Mouse (Mus musculus): ENCODE measurements around the gene En1.

The En1 gene

GRCm38 (mm10) chr1:120602031-120602730 is at the start of gene En1:
Gene En1 (plus strand): TSS chr1:120602418.
- in situ Hi-C loops (cut with MboI; ENCODE audit: unreplicated experiment in 2 of 2) = no loop called here

DNA sequence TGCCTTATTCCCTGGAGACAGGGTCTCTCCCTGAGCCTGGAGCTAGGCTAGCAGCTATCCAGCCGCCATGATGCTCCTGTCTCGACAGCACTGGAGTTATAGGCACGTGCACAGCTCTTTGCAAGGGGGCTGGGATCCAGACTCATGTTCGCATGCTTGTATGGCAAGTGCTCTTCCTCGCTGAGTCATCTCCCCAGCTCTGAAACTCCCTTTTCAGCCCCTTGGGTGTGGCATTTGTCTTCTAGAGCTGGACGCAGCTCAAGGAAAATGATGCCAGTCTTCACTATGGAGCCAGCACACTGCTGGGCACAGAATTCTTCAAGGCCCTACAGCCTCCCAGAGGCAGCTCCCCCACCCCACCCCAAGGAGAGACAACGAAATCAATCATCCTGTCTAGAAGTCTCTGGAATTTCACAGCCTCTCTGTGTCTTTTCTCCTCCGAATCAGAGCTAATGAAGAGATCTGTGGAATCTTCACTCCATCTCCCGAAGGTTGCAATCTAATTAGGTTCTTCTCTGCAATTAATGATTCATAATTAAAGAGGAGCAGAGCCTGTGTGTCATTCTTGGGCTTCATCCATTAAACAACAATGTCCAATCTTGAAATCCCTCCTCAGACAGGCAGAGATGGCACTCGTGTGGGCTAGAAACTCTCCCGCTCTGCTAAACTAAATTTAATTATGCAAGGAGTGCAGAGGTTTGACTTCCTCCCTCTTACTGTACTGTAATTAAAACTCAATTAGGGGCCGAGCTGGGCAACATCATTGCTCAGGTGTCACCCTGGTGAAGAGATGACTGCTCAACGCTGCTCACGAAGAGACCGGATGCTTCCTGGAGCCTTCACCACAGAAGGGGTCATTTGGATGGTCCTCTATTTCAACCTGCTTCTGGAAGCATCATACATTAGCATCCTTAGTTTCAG is 45.0 kb upstream of the En1 start:
- in situ Hi-C loops (cut with MboI; ENCODE audit: unreplicated experiment in 2 of 2) = loop anchor here (10.0 to 25.0 kb wide), 2 partner anchors 520 to 532 kb away; no protein-coding TSS in a partner anchor

GRCm38 (mm10) chr1:120558341-120559285 is 43.6 kb upstream of the En1 start:
- in situ Hi-C loops (cut with MboI; ENCODE audit: unreplicated experiment in 2 of 2) = loop anchor here (10.0 to 25.0 kb wide), 2 partner anchors 521 to 534 kb away; no protein-coding TSS in a partner anchor

DNA sequence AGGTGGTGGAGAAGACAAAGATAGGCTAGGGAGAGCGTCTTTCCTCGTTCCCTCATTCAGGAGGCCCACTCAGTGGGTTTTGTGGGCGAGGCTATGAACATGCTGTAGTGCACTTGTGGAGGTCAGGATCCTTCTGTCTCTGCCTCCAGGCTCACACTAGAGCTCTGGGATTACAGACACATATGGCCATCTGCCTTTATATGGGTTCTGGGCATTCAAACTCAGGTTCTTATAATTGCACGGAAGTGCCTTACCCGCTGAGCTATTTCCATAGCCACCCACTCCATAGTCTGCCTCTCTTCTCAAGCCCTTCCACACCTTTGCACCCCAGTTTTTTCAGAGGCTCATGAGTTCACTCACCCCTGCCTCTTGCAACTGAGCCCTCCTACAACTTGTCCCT is 42.3 kb upstream of the En1 start:
- in situ Hi-C loops (cut with MboI; ENCODE audit: unreplicated experiment in 2 of 2) = loop anchor here (10.0 to 25.0 kb wide), 2 partner anchors 523 to 535 kb away; no protein-coding TSS in a partner anchor

- in situ Hi-C loops (cut with MboI; ENCODE audit: unreplicated experiment in 2 of 2) = loop anchor here in 1 of 2 experiments (25.0 kb wide), 1 partner anchor 606 kb away; no protein-coding TSS in a partner anchor
These were observed 20.9 kb upstream of the En1 start for GRCm38 (mm10) chr1:120581306-120581705.

- in situ Hi-C loops (cut with MboI; ENCODE audit: unreplicated experiment in 2 of 2) = loop anchor here in 1 of 2 experiments (25.0 kb wide), 1 partner anchor 602 kb away; no protein-coding TSS in a partner anchor
These were observed 16.7 kb upstream of the En1 start for GRCm38 (mm10) chr1:120585481-120585880.

GRCm38 (mm10) chr1:120586500-120587110 is 15.6 kb upstream of the En1 start:
- in situ Hi-C loops (cut with MboI; ENCODE audit: unreplicated experiment in 2 of 2) = loop anchor here in 1 of 2 experiments (25.0 kb wide), 1 partner anchor 601 kb away; no protein-coding TSS in a partner anchor

DNA sequence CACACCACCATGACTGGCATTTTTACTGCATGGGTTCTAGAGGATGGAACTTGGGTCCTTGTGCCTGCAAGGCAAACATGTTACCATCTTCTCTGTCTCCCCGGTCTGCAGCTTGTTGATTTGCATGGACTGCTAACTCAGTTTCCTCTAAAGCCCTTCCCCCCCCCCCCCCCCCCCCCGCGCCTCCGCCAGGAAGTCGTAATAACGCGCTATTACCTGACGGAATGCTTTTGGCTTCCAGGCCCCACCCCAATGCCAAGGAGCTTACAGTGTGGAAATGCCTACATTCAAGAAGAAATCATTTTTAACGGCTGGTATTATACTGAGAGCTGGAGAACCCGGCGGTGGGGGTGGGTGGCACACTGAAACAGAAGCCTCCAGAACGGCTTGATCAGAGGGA is 14.8 kb upstream of the En1 start:
- in situ Hi-C loops (cut with MboI; ENCODE audit: unreplicated experiment in 2 of 2) = loop anchor here in 1 of 2 experiments (25.0 kb wide), 1 partner anchor 600 kb away; no protein-coding TSS in a partner anchor

DNA sequence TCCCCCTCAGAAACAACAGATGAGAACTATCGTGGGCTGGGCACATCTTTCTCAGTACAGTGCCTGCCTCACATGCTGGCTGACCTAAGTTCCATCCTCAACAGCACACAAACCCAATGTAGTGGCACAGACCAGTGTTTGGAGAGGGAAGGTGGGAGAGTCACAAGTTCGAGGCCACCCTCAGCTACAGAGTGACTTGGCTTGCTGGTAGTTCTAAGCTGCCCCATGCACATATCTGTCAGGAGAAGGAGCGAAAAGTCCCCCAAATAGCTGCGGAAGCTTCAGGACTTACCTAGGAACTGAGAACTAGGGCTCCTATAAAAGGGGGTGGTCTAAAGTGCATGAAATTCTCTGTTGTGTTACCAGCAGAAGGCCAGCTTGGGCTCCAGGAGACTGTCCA is 14.3 kb upstream of the En1 start:
- in situ Hi-C loops (cut with MboI; ENCODE audit: unreplicated experiment in 2 of 2) = loop anchor here in 1 of 2 experiments (25.0 kb wide), 1 partner anchor 599 kb away; no protein-coding TSS in a partner anchor

DNA sequence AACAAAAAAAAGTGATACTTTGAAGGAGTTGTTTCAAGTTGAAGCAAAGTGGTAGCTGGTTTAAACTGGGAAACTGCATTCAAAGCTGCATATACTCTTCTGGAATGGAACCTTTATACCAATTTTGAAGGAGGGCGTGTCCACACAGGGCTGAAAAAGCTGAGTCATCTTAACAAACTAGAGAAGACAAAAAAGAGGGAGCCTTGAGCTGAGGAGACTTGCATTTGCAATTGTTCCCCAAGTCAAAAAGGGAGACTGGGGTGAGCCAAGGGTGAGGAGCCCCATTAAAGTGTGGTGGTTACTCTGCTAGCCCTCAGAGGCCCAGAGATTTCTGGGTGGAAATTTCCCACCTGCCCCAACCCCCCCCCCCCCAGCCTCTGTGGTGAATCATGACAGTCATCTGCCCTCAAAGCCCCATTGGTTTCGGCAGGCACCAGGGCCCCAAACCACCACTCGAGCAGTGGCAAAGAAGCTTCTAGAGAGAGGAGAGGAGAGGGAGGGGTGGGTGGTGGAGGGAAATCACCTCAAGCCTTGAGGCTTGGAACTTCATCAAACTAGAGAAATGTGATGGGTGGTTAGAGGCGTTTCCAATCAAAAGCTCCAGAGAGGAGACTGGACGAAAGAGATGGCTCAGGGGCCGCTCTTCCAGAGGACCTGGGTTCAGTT is 13.7 kb upstream of the En1 start:
- in situ Hi-C loops (cut with MboI; ENCODE audit: unreplicated experiment in 2 of 2) = loop anchor here in 1 of 2 experiments (25.0 kb wide), 1 partner anchor 599 kb away; no protein-coding TSS in a partner anchor

DNA sequence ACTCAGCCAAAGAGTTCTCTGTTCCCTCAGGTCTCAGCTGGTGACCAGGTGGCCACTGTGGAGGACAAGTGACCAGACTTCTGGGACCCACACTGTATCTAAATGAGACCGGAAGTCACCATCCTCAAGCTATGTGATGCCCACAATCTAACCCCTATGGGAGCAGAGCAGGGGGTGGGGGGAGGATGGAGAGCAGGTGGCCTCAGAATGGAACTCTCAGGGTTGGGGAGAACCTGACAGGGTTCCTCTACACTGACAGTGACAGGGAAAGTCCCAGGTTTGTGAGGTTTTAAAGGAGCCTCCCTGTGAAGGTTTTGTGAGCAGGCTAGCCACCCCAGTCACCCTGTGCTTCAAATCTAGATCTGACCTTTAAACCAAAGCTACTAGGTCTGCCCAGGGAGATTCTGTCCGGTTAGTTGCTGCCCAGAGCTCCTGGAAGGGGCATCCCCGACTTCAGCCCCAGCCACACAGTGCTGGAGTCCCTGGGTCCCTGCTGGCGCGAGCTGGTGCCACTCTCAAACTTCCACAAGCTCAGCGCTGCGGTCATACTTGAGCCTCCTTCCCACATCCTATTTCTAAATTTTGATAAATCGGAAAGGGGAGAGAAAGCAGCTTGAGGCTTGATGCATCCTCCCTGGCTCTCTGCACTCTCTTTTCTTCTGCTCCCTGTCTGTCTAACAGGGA is 8.8 kb upstream of the En1 start:
- in situ Hi-C loops (cut with MboI; ENCODE audit: unreplicated experiment in 2 of 2) = loop anchor here (5.0 to 25.0 kb wide), 3 partner anchors 594 to 811 kb away; no protein-coding TSS in a partner anchor

GRCm38 (mm10) chr1:120594603-120595002 is 7.6 kb upstream of the En1 start:
- in situ Hi-C loops (cut with MboI; ENCODE audit: unreplicated experiment in 2 of 2) = loop anchor here (5.0 to 25.0 kb wide), 3 partner anchors 593 to 810 kb away; no protein-coding TSS in a partner anchor

- in situ Hi-C loops (cut with MboI; ENCODE audit: unreplicated experiment in 2 of 2) = loop anchor here (10.0 to 25.0 kb wide), 2 partner anchors 592 to 809 kb away; no protein-coding TSS in a partner anchor
These were observed 6.6 kb upstream of the En1 start for GRCm38 (mm10) chr1:120595471-120596240.

DNA sequence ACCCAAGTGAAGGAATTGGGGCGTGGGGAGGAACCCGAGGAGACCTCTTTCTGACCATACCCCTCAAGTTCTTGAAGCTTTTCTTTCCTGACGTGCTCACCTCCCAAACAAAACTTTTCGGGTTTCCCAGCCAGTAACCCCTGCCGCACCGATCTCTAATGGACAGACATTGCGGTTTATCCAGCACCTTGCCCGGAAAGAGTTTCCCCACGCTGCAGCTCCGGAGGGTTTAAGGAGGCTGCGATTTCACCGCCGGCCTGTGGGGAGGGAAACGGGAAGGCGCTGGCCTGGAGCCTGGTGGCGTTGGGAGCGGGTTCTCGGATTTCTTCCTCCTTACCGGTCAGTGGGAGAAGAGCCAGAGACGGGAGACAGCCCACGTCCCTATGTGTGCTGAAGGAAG is 5.9 kb upstream of the En1 start:
- in situ Hi-C loops (cut with MboI; ENCODE audit: unreplicated experiment in 2 of 2) = loop anchor here (10.0 to 25.0 kb wide), 2 partner anchors 591 to 808 kb away; no protein-coding TSS in a partner anchor

GRCm38 (mm10) chr1:120596784-120597183 is 5.4 kb upstream of the En1 start:
- in situ Hi-C loops (cut with MboI; ENCODE audit: unreplicated experiment in 2 of 2) = loop anchor here (10.0 to 25.0 kb wide), 2 partner anchors 591 to 808 kb away; no protein-coding TSS in a partner anchor

GRCm38 (mm10) chr1:120597271-120597670 is 4.9 kb upstream of the En1 start:
- in situ Hi-C loops (cut with MboI; ENCODE audit: unreplicated experiment in 2 of 2) = loop anchor here (10.0 to 25.0 kb wide), 2 partner anchors 590 to 808 kb away; no protein-coding TSS in a partner anchor
